Mouse (Mus musculus): Measurements from ENCODE around the gene Vstm5. TPM values are rescaled to one million over a fixed set of nuclear protein-coding genes. Genes with fewer than 3 reads are reported as not detected.
"Not testable (repeated sequence)": the region's sequence is repeated elsewhere in the genome, so short reads cannot be mapped to it uniquely, and the experiment has no call there.

Gene Vstm5
- 2.9 and 4.3 TPM in 2 replicates for total RNA-seq (2012; rRNA removed)

- no peaks in the 10 kb centered on the region for H3K36me3 ChIP-seq (ENCODE audit: control insufficient read depth, insufficient read depth, low read length, poor library complexity, severe bottlenecking)
- peaks cover 3 to 16% of the 10 kb centered on the region in 2 experiments for H3K4me1 ChIP-seq (ENCODE audit: control insufficient read depth in 2 of 2, insufficient read depth in 2 of 2, low read length in 2 of 2, poor library complexity in 1 of 2)
- in situ Hi-C loops (cut with MboI; ENCODE audit: low sequenced_read_pairs in 2 of 2, unreplicated experiment in 2 of 2) = no loop called here
- H3K9ac ChIP-seq (ENCODE audit: insufficient read depth, low read depth, low read length, poor library complexity, severe bottlenecking) = peak within 1 kb of the TSS; percentile 25
- no peak within 1 kb of the TSS for H3K27ac ChIP-seq (ENCODE audit: insufficient read depth, low read depth, low read length, poor library complexity, severe bottlenecking)
- TF ChIP-seq ZNF384 (IDR thresholded peaks at IDR 0.05; ENCODE audit: low read depth, low read length) = no peak
- no peak for TF ChIP-seq MAFK (IDR thresholded peaks at IDR 0.05; ENCODE audit: insufficient read depth, low read depth, low read length)
- TF ChIP-seq HCFC1 (IDR thresholded peaks at IDR 0.05; ENCODE audit: borderline replicate concordance, insufficient read depth, low read length) = no peak
- no peak for TF ChIP-seq CHD2 (IDR thresholded peaks at IDR 0.05; ENCODE audit: low read depth, low read length)
- no peak for TF ChIP-seq ZC3H11A (IDR thresholded peaks at IDR 0.05; ENCODE audit: borderline replicate concordance, low read depth, low read length)
- no peak for DNase-seq (ENCODE audit: low read depth, low spot score)
- H3K9me3 ChIP-seq (ENCODE audit: control insufficient read depth, insufficient read depth, low read depth, low read length) = no peaks in the 10 kb centered on the region
- H3K4me3 ChIP-seq (ENCODE audit: insufficient read depth in 1 of 2, low read depth in 1 of 2, low read length in 2 of 2, poor library complexity in 1 of 2, severe bottlenecking in 1 of 2) = peak within 1 kb of the TSS; percentile 31 to 51
These were observed at the start of gene Vstm5 for GRCm38 (mm10) chr9:15239042-15239925. Vstm5 (plus strand) TSS chr9:15239045.

GRCm38 (mm10) chr9:15194806-15195205 is 44.0 kb upstream of the Vstm5 start:
- DNase-seq (ENCODE audit: low read depth, low spot score); H3K4me1 ChIP-seq (ENCODE audit: control insufficient read depth in 2 of 2, insufficient read depth in 2 of 2, low read length in 2 of 2, poor library complexity in 1 of 2); H3K4me3 ChIP-seq (ENCODE audit: insufficient read depth in 1 of 2, low read depth in 1 of 2, low read length in 2 of 2, poor library complexity in 1 of 2, severe bottlenecking in 1 of 2); H3K9me3 ChIP-seq (ENCODE audit: control insufficient read depth, insufficient read depth, low read depth, low read length); in situ Hi-C loops (cut with MboI; ENCODE audit: low sequenced_read_pairs in 2 of 2, unreplicated experiment in 2 of 2); H3K27ac ChIP-seq (ENCODE audit: insufficient read depth, low read depth, low read length, poor library complexity, severe bottlenecking); H3K36me3 ChIP-seq (ENCODE audit: control insufficient read depth, insufficient read depth, low read length, poor library complexity, severe bottlenecking); H3K9ac ChIP-seq (ENCODE audit: insufficient read depth, low read depth, low read length, poor library complexity, severe bottlenecking): not testable (repeated sequence)

- Histone ChIP-seq H3K36me3 (ENCODE audit: control insufficient read depth, insufficient read depth, low read length, poor library complexity, severe bottlenecking) (no peaks in the 10 kb centered on the region), H3K9me3 (ENCODE audit: control insufficient read depth, insufficient read depth, low read depth, low read length) (no peaks in the 10 kb centered on the region), H3K4me3 (ENCODE audit: insufficient read depth in 1 of 2, low read depth in 1 of 2, low read length in 2 of 2, poor library complexity in 1 of 2, severe bottlenecking in 1 of 2) (no peak overlapping the region), H3K9ac (ENCODE audit: insufficient read depth, low read depth, low read length, poor library complexity, severe bottlenecking) (no peak overlapping the region), H3K4me1 (ENCODE audit: control insufficient read depth in 2 of 2, insufficient read depth in 2 of 2, low read length in 2 of 2, poor library complexity in 1 of 2) (no peaks in the 10 kb centered on the region), H3K27ac (ENCODE audit: insufficient read depth, low read depth, low read length, poor library complexity, severe bottlenecking) (no peak overlapping the region)
- in situ Hi-C loops (cut with MboI; ENCODE audit: low sequenced_read_pairs in 2 of 2, unreplicated experiment in 2 of 2) = no loop called here
- TF ChIP-seq ZC3H11A (IDR thresholded peaks at IDR 0.05; ENCODE audit: borderline replicate concordance, low read depth, low read length) = no peak
- TF ChIP-seq MAFK (IDR thresholded peaks at IDR 0.05; ENCODE audit: insufficient read depth, low read depth, low read length) = no peak
- TF ChIP-seq CHD2 (IDR thresholded peaks at IDR 0.05; ENCODE audit: low read depth, low read length) = no peak
- no peak for TF ChIP-seq HCFC1 (IDR thresholded peaks at IDR 0.05; ENCODE audit: borderline replicate concordance, insufficient read depth, low read length)
- TF ChIP-seq ZNF384 (IDR thresholded peaks at IDR 0.05; ENCODE audit: low read depth, low read length) = no peak
- no peak for DNase-seq (ENCODE audit: low read depth, low spot score)
These were observed 32.2 kb upstream of the Vstm5 start for GRCm38 (mm10) chr9:15206631-15207030.

- no peaks in the 10 kb centered on the region for H3K9me3 ChIP-seq (ENCODE audit: control insufficient read depth, insufficient read depth, low read depth, low read length)
- no peaks in the 10 kb centered on the region for H3K4me1 ChIP-seq (ENCODE audit: control insufficient read depth in 2 of 2, insufficient read depth in 2 of 2, low read length in 2 of 2, poor library complexity in 1 of 2)
- in situ Hi-C loops (cut with MboI; ENCODE audit: low sequenced_read_pairs in 2 of 2, unreplicated experiment in 2 of 2) = no loop called here
- no peaks in the 10 kb centered on the region for H3K36me3 ChIP-seq (ENCODE audit: control insufficient read depth, insufficient read depth, low read length, poor library complexity, severe bottlenecking)
- H3K9ac ChIP-seq (ENCODE audit: insufficient read depth, low read depth, low read length, poor library complexity, severe bottlenecking) = no peak overlapping the region
- TF ChIP-seq MAFK (IDR thresholded peaks at IDR 0.05; ENCODE audit: insufficient read depth, low read depth, low read length) = no peak
- no peak for TF ChIP-seq ZC3H11A (IDR thresholded peaks at IDR 0.05; ENCODE audit: borderline replicate concordance, low read depth, low read length)
- no peak for TF ChIP-seq ZNF384 (IDR thresholded peaks at IDR 0.05; ENCODE audit: low read depth, low read length)
- TF ChIP-seq CHD2 (IDR thresholded peaks at IDR 0.05; ENCODE audit: low read depth, low read length) = no peak
- no peak for TF ChIP-seq HCFC1 (IDR thresholded peaks at IDR 0.05; ENCODE audit: borderline replicate concordance, insufficient read depth, low read length)
- H3K4me3 ChIP-seq (ENCODE audit: insufficient read depth in 1 of 2, low read depth in 1 of 2, low read length in 2 of 2, poor library complexity in 1 of 2, severe bottlenecking in 1 of 2) = no peak overlapping the region
- DNase-seq (ENCODE audit: low read depth, low spot score) = no peak
- H3K27ac ChIP-seq (ENCODE audit: insufficient read depth, low read depth, low read length, poor library complexity, severe bottlenecking) = no peak overlapping the region
These were observed 29.5 kb upstream of the Vstm5 start for GRCm38 (mm10) chr9:15209320-15209719.

Measured in ES-E14 (cell line).